Mouse (Mus musculus) layer of hippocampus, postnatal 36 days (tissue): Measurements from ENCODE around the gene Slc17a7. TPM values are rescaled to one million over a fixed set of nuclear protein-coding genes. Genes with fewer than 3 reads are reported as not detected.

Experiments
- DNase-seq, 2 experiments: peaks; one replicate each; pipeline ENCODE4 v3.0.0; 2022
- microRNA-seq, 2 experiments: library from miRNA; unstranded; fragments of <30 nt; microRNA quantifications; one replicate each; pipeline ENCODE4 v1.2.0; 2021
- total RNA-seq, 2 experiments: library from RNA; stranded (reverse); gene quantifications; 2 replicates each; pipeline ENCODE4 v1.2.3; 2021

Slc17a7 gene
- total RNA-seq, 2 experiments from 2014 or later: 1,360 to 1,418 TPM

DNA sequence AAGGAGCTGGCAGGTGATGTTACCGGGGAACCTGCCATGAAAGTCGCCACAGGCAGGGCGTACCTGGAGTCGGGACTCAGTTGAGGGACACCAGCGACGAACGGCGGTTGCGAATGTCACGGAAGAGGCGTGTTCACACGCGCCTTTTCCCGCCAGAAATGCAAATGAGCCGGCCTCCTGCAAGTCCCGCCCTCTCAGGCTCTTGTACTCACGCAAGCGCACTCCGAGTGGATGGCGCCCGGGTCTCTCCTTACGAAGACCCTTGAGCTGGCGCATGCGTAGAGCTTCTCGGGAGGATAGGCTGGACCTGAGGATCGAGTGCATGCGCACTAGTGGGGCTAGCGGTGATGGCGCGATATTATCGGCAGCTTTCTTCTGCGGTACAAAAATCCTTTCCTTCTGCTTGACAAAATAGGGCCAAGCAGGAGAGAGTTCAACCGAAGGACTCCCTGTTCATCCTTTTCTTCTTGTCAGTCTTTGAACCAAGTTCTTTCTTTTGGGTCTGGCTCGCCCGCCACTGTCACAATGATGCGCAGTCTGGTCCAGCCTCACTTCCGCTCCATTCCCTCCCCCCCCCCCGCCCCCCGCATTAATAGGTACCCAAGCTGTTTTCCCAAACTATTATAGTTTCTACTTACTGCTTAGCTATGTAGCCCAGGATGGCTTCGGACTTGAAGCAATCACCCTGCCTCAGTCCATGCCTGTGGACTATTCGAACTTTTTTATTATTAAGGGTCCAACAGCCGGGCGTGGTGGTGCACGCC is 40.8 kb downstream of the Slc17a7 start, which contains the start of gene Ccdc155:
TSS of gene Ccdc155 (minus strand) at position 513 of the 764 bp plus-strand sequence.
- DNase-seq: peak; percentile 87 to 91

DNA sequence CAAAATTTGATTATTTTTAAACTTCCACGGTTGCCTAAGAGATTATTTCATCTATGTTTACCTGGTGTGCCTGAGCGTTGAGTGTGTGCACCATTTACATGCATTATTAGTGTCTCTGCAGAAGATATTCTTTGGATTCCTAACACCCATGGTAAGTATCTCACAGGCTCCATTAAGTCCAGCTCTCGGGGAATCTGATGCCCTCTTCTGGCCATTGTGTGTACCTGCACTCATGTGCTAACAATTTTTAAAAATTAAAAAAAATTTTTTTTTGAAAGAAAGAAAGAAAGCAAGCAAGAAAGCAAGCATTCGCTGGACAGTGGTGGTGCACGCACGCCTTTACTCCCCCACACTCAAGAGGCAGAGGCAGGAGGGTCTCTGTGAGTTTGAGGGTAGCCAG is 44.5 kb downstream of the Slc17a7 start:
- no peak for DNase-seq

DNA sequence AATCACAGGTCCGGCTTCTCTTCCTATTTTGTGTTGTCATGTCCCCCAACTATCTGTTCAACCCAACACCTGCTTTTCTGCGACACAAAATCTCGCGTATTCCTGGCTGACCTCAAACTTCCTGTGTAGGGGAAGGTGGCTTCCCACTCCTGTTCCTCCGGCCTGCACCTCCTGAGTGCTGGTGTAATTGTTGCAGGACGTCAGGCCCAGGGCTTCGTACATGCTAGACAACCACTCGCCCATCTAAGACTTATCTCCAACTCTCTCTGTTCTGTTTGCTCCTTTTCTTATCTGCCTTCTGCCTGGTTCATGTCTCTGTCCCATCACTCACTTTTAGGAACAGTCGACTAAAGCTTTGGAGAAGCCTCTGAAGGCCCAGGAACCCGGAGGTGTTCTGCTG is 47.3 kb downstream of the Slc17a7 start:
- no peak for DNase-seq

DNA sequence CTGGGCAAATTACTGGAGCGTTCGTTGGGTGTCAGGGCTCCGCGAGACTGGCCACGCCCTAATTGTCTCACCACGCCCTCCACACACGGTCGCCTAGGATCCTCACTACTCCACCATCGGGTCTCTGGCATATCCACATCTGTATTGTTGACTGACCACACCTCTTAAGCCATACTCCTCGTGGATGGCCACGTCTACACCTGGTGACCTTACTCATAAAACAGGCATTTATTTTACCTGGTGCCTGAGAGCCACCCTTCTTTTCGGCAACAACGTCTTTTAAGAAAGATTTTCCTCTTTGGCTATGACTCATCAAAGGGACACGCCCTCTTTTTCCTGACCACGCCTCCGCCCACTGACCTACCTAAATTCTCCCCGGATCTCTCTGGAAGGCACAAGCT is 48.1 kb downstream of the Slc17a7 start, which contains the start of gene Dkkl1:
TSS of gene Dkkl1 (minus strand) at position 297 of the 401 bp plus-strand sequence.
- no peak for DNase-seq

DNA sequence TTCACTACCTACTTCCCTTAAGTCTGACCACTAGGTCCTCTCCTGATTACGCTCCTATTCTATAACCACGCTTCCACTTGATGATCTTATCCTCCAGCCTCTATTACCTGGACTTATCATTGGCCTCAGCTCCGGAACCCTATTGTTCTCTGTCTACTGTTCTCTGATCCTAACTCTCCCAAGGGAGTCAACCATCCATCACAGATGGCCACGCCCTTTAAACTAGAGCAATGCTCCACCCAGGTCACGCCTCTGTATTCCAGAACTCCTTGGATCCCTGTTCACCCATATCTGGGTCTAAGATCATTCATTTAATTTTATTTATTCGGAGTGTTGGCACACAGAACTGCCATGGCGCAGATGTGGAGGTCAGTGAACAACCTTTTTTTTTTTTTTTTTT is 48.6 kb downstream of the Slc17a7 start:
- DNase-seq: no peak

DNA sequence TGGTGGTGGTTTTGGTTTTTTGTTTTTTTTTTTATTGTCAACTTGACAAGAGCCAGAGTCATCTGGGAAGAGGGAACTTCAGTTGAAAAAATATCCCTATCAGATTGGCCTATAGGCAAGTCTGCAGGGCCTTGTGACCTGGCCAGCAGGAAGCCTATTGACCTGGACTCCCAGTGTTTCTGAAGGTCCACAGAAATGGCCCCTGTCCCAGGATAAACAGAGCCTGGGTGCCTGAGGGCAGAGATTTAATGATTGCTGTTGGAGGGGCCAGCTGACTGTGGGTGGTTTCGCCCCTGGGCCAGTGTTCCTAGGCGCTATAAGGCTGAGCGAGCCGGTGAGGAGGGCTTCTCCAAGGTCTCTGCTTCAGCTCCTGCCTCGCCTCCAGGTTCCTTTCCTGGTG is 50.0 kb downstream of the Slc17a7 start:
- no peak for DNase-seq

DNA sequence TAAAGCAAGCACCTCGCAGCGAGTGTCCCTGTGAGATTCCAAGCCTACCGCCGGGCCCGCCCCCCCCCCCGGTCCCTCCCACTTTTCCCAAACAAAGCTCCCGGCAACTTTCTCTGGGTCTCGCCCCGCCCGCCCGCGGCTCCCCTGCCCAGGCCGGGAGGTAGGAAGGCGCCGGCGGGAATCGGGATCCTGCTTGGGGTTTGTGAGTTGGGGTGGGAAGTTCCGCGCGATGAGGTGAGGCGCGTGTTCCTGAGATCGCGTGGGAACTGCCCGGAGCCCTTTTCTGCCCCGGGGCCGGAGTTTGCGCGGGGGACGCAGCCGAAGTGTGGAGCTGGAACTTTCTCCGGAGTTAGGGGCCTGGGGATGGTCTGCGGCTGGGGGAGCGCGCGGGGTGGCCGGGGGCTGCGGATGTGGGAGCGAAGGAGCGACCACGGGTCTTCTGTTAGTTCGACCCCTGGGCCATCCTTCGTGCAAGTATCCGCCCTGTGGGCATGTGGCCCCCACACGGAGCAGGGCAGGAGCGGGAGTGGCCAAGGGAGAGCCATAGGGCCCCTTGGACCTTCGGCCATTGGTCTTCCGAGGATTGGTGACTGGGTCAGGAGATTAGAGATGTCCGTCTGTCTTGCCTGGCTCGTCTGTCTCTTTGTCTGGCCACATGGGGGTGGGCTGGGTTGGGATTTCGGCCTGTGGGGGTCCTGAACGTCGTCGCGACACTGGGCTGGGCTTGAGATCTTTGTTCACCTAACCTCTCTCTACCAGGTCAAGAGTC is 52.1 kb downstream of the Slc17a7 start, which contains the start of gene Tead2:
TSS of gene Tead2 (plus strand) at position 81 of the 769 bp plus-strand sequence.
- DNase-seq: no peak

DNA sequence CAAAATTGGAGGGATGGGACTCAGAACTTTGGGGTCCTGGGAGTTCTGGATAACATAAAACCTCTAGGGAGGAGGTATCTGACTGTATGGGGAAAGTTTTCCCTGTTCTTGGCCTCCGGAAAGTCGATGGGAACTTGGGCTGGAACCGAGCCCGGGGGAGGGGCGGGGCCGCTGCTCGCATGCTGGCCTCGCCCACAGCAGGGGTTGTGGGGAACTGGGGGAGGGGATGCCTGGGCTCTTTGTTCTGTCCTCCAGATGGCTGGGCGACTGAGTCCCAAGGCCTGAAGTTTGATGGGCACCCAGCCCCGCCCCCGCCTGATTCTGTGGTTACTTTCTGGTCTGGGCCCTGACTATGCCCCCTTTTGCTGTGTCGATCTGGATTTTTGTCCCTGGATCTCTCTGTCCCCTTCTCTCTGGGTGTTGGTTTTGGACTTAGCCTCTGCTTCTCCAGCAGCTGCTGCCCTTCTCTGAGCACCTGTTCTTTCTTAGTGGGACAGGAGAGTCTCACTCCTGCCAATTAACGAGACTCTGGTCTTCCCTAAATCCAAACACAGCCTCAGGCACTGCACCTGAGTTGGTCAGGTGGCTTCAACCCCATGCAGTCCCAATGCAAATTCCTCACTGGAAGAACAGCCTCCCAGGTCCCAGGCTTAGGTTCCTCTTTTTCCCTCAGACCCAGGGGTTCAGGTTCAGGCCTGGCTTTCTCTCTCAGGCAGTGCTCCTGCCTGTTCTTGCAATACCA is 52.9 kb downstream of the Slc17a7 start:
- DNase-seq: no peak

DNA sequence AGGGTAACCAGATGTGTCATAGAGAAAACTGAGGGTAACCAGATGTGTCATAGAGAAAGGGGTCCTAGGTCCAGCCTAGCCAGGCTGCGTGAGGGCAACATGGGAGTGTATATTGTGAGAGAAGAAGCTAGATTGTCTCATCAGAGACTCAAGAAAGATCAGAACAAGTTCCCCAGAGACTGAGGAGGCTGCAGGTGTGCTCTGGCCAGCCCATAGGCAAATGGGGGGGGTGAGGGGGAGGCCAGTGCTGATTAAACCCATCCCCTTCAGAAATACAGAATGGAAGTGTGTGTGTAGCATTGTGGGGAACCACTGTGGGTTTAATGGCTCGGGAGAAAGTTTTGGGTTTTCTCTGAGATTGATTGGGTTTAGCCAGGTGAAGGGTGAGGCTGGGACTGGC is 57.9 kb downstream of the Slc17a7 start:
- no peak for DNase-seq

DNA sequence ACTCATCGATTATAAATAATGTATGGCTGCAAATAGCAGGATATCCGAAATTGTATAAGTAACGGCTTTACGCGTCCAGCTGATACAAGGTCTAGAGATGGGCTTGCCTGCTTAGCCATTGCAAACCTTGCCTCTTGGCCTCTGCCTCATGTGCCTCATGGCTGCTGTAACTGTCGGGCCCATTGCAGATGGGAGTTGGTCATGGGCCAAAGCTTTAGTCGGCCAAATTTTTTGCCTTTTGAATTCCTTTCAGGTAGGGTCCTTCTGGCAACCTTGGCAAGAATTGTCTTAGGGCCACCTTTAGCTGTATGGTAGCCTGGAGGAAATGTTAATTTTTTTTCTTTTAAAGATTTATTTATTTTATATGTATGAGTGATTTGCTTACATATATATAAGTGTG is 61.1 kb downstream of the Slc17a7 start:
- no peak for DNase-seq

Small RNAs within 50 kb of the gene (microRNA-seq; reads per million reads assigned to microRNA genes)
- gene Mir150: 1,117 to 1,338 reads per million in 2 experiments
- 14.3 to 23.3 reads per million in 2 experiments for gene Mir5121
- gene Mir7055: 1.1 to 2.7 reads per million in 2 experiments

Other genes starting within 250 kb of the Slc17a7 start
- gene Ap2a1, start 234.5 kb upstream of the Slc17a7 start, total RNA-seq: 100 to 1,000 TPM; 295 to 305 TPM
- under 1 TPM; 0.87 to 0.88 TPM for gene Tsks, start 220.7 kb upstream of the Slc17a7 start, total RNA-seq
- gene Cpt1c, start 189.1 kb upstream of the Slc17a7 start, total RNA-seq: 100 to 1,000 TPM; 131 to 137 TPM
- gene Prmt1, start 177.4 kb upstream of the Slc17a7 start, total RNA-seq: 100 to 1,000 TPM; 155 to 168 TPM
- gene Irf3, start 166.3 kb upstream of the Slc17a7 start, total RNA-seq: 10 to 100 TPM; 45.9 to 51.0 TPM
- 1 to 10 TPM; 3.0 to 4.1 TPM for gene Bcl2l12, start 165.2 kb upstream of the Slc17a7 start, total RNA-seq
- gene Scaf1, start 147.6 kb upstream of the Slc17a7 start, total RNA-seq: 100 to 1,000 TPM; 149 to 155 TPM
- 1 to 10 TPM; 9.7 TPM for gene Rras, start 146.0 kb upstream of the Slc17a7 start, total RNA-seq
- gene Prr12, start 111.1 kb upstream of the Slc17a7 start, total RNA-seq: 10 to 100 TPM; 74.3 to 75.3 TPM
- 10 to 100 TPM; 51.0 to 51.3 TPM for gene Nosip, start 101.5 kb upstream of the Slc17a7 start, total RNA-seq
- gene Prrg2, start 101.3 kb upstream of the Slc17a7 start, total RNA-seq: 1 to 10 TPM; 5.5 to 6.1 TPM
- gene Rcn3, start 71.7 kb upstream of the Slc17a7 start, total RNA-seq: 1 to 10 TPM; 6.2 to 6.9 TPM
- 10 to 100 TPM; 16.7 to 18.5 TPM for gene Fcgrt, start 60.1 kb upstream of the Slc17a7 start, total RNA-seq
- gene Rps11, start 39.5 kb upstream of the Slc17a7 start, total RNA-seq: 100 to 1,000 TPM; 408 to 432 TPM
- 100 to 1,000 TPM; 788 to 817 TPM for gene Rpl13a, start 35.2 kb upstream of the Slc17a7 start, total RNA-seq
- under 1 TPM in 1 of 2 experiments, not detected in 1; 0.50 TPM for gene Gm45713, start 27.7 kb upstream of the Slc17a7 start, total RNA-seq
- 10 to 100 TPM in 1 of 2 experiments, 1 to 10 TPM in 1; 7.0 to 10.1 TPM for gene Flt3l, start 27.5 kb upstream of the Slc17a7 start, total RNA-seq
- 10 to 100 TPM; 44.5 to 46.8 TPM for gene Pih1d1, start 9.6 kb upstream of the Slc17a7 start, total RNA-seq
- gene Aldh16a1, start 9.4 kb upstream of the Slc17a7 start, total RNA-seq: 10 to 100 TPM; 10.5 to 18.0 TPM
- under 1 TPM; 0.17 to 0.28 TPM for gene Gfy, start 15.6 kb downstream of the Slc17a7 start, total RNA-seq
- gene Pth2, start 17.0 kb downstream of the Slc17a7 start, total RNA-seq: not detected
- gene Ccdc155, start 40.9 kb downstream of the Slc17a7 start, total RNA-seq: 1 to 10 TPM; 2.0 to 3.3 TPM
- 1 to 10 TPM; 1.4 to 2.3 TPM for gene Dkkl1, start 48.2 kb downstream of the Slc17a7 start, total RNA-seq
- gene Tead2, start 51.8 kb downstream of the Slc17a7 start, total RNA-seq: 1 to 10 TPM; 2.6 to 7.8 TPM
- gene Cd37, start 75.2 kb downstream of the Slc17a7 start, total RNA-seq: 1 to 10 TPM; 1.9 to 4.8 TPM
- 1 to 10 TPM; 2.0 to 2.8 TPM for gene Slc6a16, start 77.1 kb downstream of the Slc17a7 start, total RNA-seq
- gene Slc6a21, start 113.6 kb downstream of the Slc17a7 start, total RNA-seq: not detected
- gene Trpm4, start 169.8 kb downstream of the Slc17a7 start, total RNA-seq: 10 to 100 TPM; 12.9 to 14.8 TPM
- under 1 TPM; 0.20 to 0.46 TPM for gene Hrc, start 171.3 kb downstream of the Slc17a7 start, total RNA-seq
- gene Ppfia3, start 203.1 kb downstream of the Slc17a7 start, total RNA-seq: 100 to 1,000 TPM; 126 to 128 TPM
- gene Lin7b, start 206.6 kb downstream of the Slc17a7 start, total RNA-seq: 100 to 1,000 TPM; 133 to 154 TPM
- 100 to 1,000 TPM; 379 to 450 TPM for gene Snrnp70, start 231.8 kb downstream of the Slc17a7 start, total RNA-seq
- not detected for gene Kcna7, start 241.7 kb downstream of the Slc17a7 start, total RNA-seq
- gene Ntf5, start 249.7 kb downstream of the Slc17a7 start, total RNA-seq: under 1 TPM; 0.17 to 0.18 TPM